Mouse (Mus musculus) bone marrow, adult 2 months (tissue): ENCODE measurements around the gene Crebzf.

Experiments
- CTCF ChIP-seq: fragments of 200-500 bp; IDR thresholded peaks from 2 replicates; pipeline ENCODE4 v1.5.1; 2011; ENCODE audit warnings: low read length, control low read depth; ENCODE audit not compliant: control insufficient read depth, insufficient read depth
- POLR2A ChIP-seq: fragments of 200-500 bp; IDR thresholded peaks from 2 replicates; pipeline ENCODE4 v1.6.1; 2011; ENCODE audit warnings: low read depth, mild to moderate bottlenecking, control low read depth, low read length, borderline replicate concordance; ENCODE audit not compliant: control insufficient read depth

GRCm38 (mm10) chr7:90409934-90410333, 32.6 kb upstream of the Crebzf start:
- TF ChIP-seq CTCF (peak; percentile 44; the same call in 1 of the 2 replicates), POLR2A (no peak)
